Comparison of ENCODE assay signal across 10 mouse cellular contexts in the genomic region with DNA sequence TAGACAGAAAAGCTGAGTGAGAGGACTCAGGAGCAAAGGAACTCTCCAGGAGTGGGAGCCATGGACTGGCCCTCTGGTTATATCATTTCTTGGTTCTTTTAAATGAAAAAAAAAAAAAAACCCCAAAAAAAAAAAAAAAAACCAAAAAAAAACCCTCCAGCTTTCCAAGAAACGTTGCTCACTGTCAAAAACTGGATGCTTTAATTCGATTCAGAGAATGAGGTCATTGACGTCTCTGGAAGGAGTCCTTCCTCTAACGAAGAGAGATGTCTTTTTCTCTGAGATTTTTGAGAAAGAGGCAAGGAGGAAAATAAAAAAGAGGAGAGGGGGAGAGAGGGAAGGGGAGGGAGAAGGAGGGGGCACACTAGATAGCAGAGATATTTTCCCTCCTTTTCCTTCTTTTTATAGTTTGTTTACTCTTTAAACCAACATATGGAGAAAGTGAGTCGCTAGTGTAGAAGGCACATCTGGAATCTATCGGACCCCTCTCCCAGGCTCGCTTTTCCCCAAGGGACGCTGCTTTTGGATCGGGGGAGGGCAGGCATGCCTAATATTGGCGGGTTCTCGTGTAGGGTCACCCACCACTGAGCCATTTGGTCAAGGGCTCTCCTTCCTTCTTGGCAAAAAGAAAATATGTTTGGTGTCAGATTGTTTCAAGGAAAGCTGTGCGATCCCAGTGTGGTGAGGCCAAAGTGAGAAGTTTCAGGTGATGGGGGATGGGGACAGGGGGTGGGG. TPM values are rescaled to one million over a fixed set of nuclear protein-coding genes. Genes with fewer than 3 reads are reported as not detected.
A peak's percentile ranks its signal among the peaks of the same experiment; 100 is the strongest.
DNase-seq lines count a peak whose midpoint lies in the region; ATAC-seq and TF ChIP-seq lines count a peak whose summit lies in the region.
"Had no signal": no experiment of that assay in that cellular context is flagged by ENCODE, and none has a peak within 500 bp of the region (broad histone marks: within the 10 kb centered on the region; RNA-seq: fewer than 3 reads in every experiment).

No protein-coding gene starts in this region.

- intact Hi-C loops in heart, adult 2 months (cut with DNase I): loop anchor here (5.0 kb wide), 1 partner anchor 110 kb away; no protein-coding TSS in a partner anchor

- H3K79me2 ChIP-seq in heart, adult 2 months (replicated peaks; ENCODE audit: control insufficient read depth, insufficient read depth, low read length): no peaks in the 10 kb centered on the region

- no peaks in the 10 kb centered on the region for H3K36me3 ChIP-seq in heart, adult 2 months (ENCODE audit: control insufficient read depth, insufficient read depth, low read length)
- H3K36me3 ChIP-seq in lung, postnatal 0 days (ENCODE audit: insufficient read depth, low read length): peaks cover 6% of the 10 kb centered on the region
- H3K36me3 ChIP-seq in hindbrain, embryonic 15.5 days: no peaks in the 10 kb centered on the region
- no peaks in the 10 kb centered on the region for H3K36me3 ChIP-seq in stomach, postnatal 0 days (ENCODE audit: control insufficient read depth, insufficient read depth, low read length)

- no peak for TF ChIP-seq EP300 in heart, adult 2 months (IDR thresholded peaks at IDR 0.05; ENCODE audit: insufficient read depth, low read depth, low read length)
- no peak for TF ChIP-seq EP300 in lung, postnatal 0 days (IDR thresholded peaks at IDR 0.05)
- no peak for TF ChIP-seq EP300 in stomach, postnatal 0 days (optimal IDR thresholded peaks at IDR 0.05)

- H3K27me3 ChIP-seq in heart, adult 2 months (ENCODE audit: control insufficient read depth, insufficient read depth, low read length): no peaks in the 10 kb centered on the region; the same call in 1 of the 2 replicates
- 0 out of 2 replicates have a peak, but pooled peaks cover 4% of the 10 kb centered on the region for H3K27me3 ChIP-seq in lung, postnatal 0 days (replicated peaks; ENCODE audit: insufficient read depth, low read length)
- peaks cover 15% of the 10 kb centered on the region; the same call in 1 of the 2 replicates for H3K27me3 ChIP-seq in hindbrain, embryonic 15.5 days
- H3K27me3 ChIP-seq in stomach, postnatal 0 days (ENCODE audit: control insufficient read depth, insufficient read depth, low read length): no peaks in the 10 kb centered on the region

- H3K9me3 ChIP-seq in lung, postnatal 0 days (ENCODE audit: low read length): no peaks in the 10 kb centered on the region
- H3K9me3 ChIP-seq in hindbrain, embryonic 15.5 days: no peaks in the 10 kb centered on the region
- no peaks in the 10 kb centered on the region for H3K9me3 ChIP-seq in stomach, postnatal 0 days (ENCODE audit: control insufficient read depth, low read length)

- no peak overlapping the region; the same call in 1 of the 2 replicates for H3K4me3 ChIP-seq in heart, adult 2 months
- H3K4me3 ChIP-seq in lung, postnatal 0 days (ENCODE audit: low read depth, low read length): peak overlapping the region; percentile 47
- H3K4me3 ChIP-seq in hindbrain, embryonic 15.5 days: 0 out of 2 replicates have a peak overlapping the region, but pooled peaks have one; percentile 2
- H3K4me3 ChIP-seq in stomach, postnatal 0 days (ENCODE audit: low read depth, low read length): peak overlapping the region; percentile 6; the same call in 1 of the 2 replicates

- H3K4me2 ChIP-seq in lung, postnatal 0 days (replicated peaks; ENCODE audit: low read depth, low read length): peak overlapping the region; percentile 57
- peak overlapping the region; percentile 21 for H3K4me2 ChIP-seq in hindbrain, embryonic 15.5 days
- H3K4me2 ChIP-seq in stomach, postnatal 0 days (replicated peaks; ENCODE audit: low read depth): peak overlapping the region; percentile 35

- DNase-seq in heart, adult 2 months: no peak
- DNase-seq in heart, adult 8-10 months (ENCODE audit: low spot score): no peak
- DNase-seq in lung, postnatal 0 days (ENCODE audit: low spot score): no peak
- no peak for DNase-seq in lung, adult 18-20 months
- DNase-seq in stomach, postnatal 0 days (ENCODE audit: low spot score): no peak
- DNase-seq in adrenal gland, postnatal 14 days: no peak
- DNase-seq: cerebellum, adult 8-10 months had no signal

- no peaks in the 10 kb centered on the region for H3K4me1 ChIP-seq in heart, adult 2 months (ENCODE audit: control insufficient read depth, insufficient read depth, low read length)
- no peaks in the 10 kb centered on the region for H3K4me1 ChIP-seq in lung, postnatal 0 days (ENCODE audit: insufficient read depth, low read depth, low read length)
- H3K4me1 ChIP-seq in hindbrain, embryonic 15.5 days (replicated peaks): peaks cover 22% of the 10 kb centered on the region
- H3K4me1 ChIP-seq in stomach, postnatal 0 days (replicated peaks; ENCODE audit: control insufficient read depth, insufficient read depth): no peaks in the 10 kb centered on the region; the same call in 1 of the 2 replicates

- WGBS in heart, adult 2 months: 42% methylated on average over 12 of the region's 12 CpGs
- WGBS in lung, postnatal 0 days: 41% methylated on average over 12 of the region's 12 CpGs
- 69% methylated on average over 12 of the region's 12 CpGs for WGBS in hindbrain, embryonic 15.5 days
- WGBS in stomach, postnatal 0 days: 36% methylated on average over 12 of the region's 12 CpGs

- peak overlapping the region; percentile 36; the same call in 1 of the 2 replicates for H3K9ac ChIP-seq in heart, adult 2 months (ENCODE audit: low read depth, low read length)
- H3K9ac ChIP-seq in lung, postnatal 0 days (replicated peaks; ENCODE audit: low read depth): 0 out of 2 replicates have a peak overlapping the region, but pooled peaks have one; percentile 36
- no peak overlapping the region for H3K9ac ChIP-seq in hindbrain, embryonic 15.5 days
- H3K9ac ChIP-seq in stomach, postnatal 0 days (ENCODE audit: low read length): 0 out of 2 replicates have a peak overlapping the region, but pooled peaks have one; percentile 9

- no peak for TF ChIP-seq POLR2A in heart, adult 2 months (IDR thresholded peaks at IDR 0.05; ENCODE audit: insufficient read depth, low read depth, low read length)

- no peak for ATAC-seq in lung, postnatal 0 days
- ATAC-seq in hindbrain, embryonic 15.5 days (ENCODE audit: low FRiP score, low read depth): no peak
- no peak for ATAC-seq in stomach, postnatal 0 days (ENCODE audit: low FRiP score, low TSS enrichment)
- no peak for ATAC-seq in monocyte, adult 5-6 weeks (replicated peaks; ENCODE audit: insufficient number of reproducible peaks, low FRiP score, low TSS enrichment, poor library complexity, severe bottlenecking)

- no peak for TF ChIP-seq CTCF in heart, adult 2 months (IDR thresholded peaks at IDR 0.05)
- TF ChIP-seq CTCF in lung, postnatal 0 days (IDR thresholded peaks at IDR 0.05): no peak
- TF ChIP-seq CTCF in stomach, postnatal 0 days (IDR thresholded peaks at IDR 0.05; ENCODE audit: low read depth): no peak

- H3K27ac ChIP-seq in heart, adult 2 months: no peak overlapping the region; the same call in 1 of the 2 replicates
- H3K27ac ChIP-seq in lung, postnatal 0 days (ENCODE audit: low read length): peak overlapping the region; percentile 71
- H3K27ac ChIP-seq in hindbrain, embryonic 15.5 days (replicated peaks): no peak overlapping the region
- no peak overlapping the region for H3K27ac ChIP-seq in stomach, postnatal 0 days (replicated peaks)
- H3K27ac ChIP-seq: macrophage had no signal

RNA-seq across cellular contexts. Expression of a gene that starts 3.4 kb away (rescaled TPM):
- 10 to 100 TPM; 12.2 to 16.4 TPM for total RNA-seq in heart, adult 2 months (2021)
- 16.3 and 25.5 TPM in 2 replicates for polyA plus RNA-seq in heart, adult 2 months (2012; rRNA removed)
- total RNA-seq in heart, adult 8-10 months (2022): 10 to 100 TPM in 3 of 4 experiments, 1 to 10 TPM in 1; 8.1 to 12.6 (median 10.9) TPM
- 44.5 and 51.3 TPM in 2 replicates for polyA plus RNA-seq in lung, postnatal 0 days (2015; fragmentation: Nextera tagmentation; extraction: Ambion mirVana)
- polyA plus RNA-seq in hindbrain, embryonic 15.5 days (2015; fragmentation: Nextera tagmentation; extraction: Ambion mirVana): 15.3 and 15.9 TPM in 2 replicates
- 7.2 and 8.1 TPM in 2 replicates for polyA plus RNA-seq in stomach, postnatal 0 days (2015; fragmentation: Nextera tagmentation; extraction: Ambion mirVana)
- 14.6 and 21.0 TPM in 2 replicates for total RNA-seq in adrenal gland, postnatal 14 days (2021)
- 0.21 TPM in 1 of 3 replicates, not detected in the others for total RNA-seq in monocyte, adult 5-6 weeks (2017)
- polyA plus RNA-seq: macrophage had no signal
